Mouse (Mus musculus) liver, adult (tissue): ENCODE data around the gene Lsm4.

Experiments used
- GATA4 ChIP-seq: IDR thresholded peaks from 2 replicates; pipeline ENCODE4 v1.6.1; 2014; ENCODE audit warnings: mild to moderate bottlenecking, low read length; ENCODE audit not compliant: insufficient replicate concordance

Gene Lsm4

DNA sequence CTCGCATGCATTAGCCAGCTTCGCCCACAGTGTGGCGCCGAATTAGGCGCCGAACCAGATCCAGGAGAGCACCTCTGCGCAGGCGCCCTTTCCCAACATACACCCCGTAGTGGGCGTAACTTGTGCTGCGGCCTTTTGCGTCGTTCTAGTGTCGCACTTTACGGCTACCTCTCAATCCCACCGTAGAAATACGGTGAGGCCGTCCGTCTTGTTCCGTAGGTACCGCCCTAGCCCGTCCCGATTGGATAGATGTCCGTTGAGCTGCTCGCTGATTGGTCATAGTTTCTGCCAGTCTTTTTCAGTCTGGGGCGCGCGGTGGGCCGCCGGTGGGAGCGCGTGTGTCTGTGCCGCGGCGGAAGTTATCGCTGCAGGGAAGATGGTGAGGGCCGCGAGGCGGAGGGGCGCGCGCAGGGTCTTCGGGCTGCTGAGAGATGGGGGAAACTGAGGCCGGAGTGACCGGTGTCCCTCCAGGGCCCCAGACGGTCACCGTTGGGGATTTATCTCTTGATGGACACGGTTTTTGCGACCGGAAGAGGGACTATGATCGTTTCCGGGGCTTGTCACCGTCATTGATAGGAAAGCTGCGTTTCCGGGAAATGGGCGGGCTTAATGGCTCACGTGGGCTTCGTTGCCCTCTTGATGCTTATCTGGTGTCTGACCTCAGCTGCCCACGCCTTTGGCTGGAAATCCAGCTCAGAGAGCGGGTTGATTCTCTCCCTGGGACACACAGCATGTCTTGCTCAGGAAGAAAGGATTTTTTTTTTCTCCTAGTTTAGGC is at the start of gene Lsm4:
Gene Lsm4, plus strand, starts transcription at position 170 of the 778 bp plus-strand sequence.
- peak; percentile 99 for TF ChIP-seq GATA4

DNA sequence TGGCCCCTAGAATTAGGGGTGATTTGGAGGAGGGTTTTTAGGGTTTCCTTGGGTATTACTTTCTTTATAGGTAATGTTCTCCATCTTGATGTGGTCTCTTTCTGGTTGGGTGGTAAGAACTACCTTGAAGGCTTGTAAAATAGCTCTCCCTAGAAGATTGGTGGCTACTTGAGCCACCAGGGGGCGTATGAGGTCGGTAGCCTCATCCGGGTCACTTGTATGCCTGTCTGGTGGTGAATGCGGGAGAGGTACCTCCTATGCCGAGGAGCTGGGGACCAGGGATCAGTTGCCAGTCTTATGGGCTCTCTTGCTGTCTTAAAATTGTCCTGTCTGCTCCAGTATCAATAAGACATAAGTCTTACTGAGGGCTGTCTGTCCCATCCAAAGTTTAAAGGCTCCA is 47.9 kb upstream of the Lsm4 start:
- TF ChIP-seq GATA4: no peak

DNA sequence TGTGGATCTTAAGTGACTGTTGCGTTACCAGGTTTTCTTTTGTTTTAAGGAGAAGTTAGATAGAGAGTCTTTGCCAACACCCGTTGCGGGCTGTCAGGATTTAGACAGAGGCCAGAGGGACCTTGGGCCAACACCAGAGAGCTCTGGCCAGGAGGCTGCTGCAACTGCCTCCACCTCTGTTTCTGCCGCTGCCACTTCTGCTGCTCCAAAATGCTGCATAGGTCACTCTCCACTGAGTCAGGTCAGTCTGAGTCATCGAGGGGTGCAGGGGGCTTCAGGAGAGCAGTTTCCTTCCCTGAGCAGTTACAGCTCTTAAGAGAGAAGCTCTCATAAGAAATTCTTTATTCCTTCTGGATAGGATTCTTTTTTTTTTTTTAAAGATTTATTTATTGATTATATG is 46.0 kb upstream of the Lsm4 start:
- TF ChIP-seq GATA4: no peak

DNA sequence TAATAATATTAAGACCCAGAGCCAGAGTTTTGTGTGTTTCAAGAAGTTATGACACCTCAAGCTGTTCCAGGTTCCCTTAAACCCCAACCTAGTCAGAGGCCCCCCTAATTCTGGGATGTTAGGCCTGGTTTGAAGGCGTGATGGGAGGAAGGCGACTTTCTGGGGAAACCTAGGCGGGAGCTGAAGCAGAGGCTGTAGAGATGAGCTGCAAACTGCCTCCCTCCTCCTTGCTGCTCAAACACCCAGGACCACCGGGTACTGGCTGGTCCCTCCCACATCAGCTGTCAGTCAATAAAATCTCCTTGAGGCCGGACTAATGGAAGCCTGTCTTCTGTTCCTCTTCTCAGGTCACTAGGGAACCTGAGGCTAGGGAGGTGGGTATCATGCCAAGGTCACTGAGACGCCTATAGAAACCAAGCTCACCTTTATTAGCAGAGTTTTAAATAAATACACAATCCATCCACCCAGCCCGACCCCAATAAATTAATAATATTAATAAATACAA is 44.0 kb upstream of the Lsm4 start:
- no peak for TF ChIP-seq GATA4

DNA sequence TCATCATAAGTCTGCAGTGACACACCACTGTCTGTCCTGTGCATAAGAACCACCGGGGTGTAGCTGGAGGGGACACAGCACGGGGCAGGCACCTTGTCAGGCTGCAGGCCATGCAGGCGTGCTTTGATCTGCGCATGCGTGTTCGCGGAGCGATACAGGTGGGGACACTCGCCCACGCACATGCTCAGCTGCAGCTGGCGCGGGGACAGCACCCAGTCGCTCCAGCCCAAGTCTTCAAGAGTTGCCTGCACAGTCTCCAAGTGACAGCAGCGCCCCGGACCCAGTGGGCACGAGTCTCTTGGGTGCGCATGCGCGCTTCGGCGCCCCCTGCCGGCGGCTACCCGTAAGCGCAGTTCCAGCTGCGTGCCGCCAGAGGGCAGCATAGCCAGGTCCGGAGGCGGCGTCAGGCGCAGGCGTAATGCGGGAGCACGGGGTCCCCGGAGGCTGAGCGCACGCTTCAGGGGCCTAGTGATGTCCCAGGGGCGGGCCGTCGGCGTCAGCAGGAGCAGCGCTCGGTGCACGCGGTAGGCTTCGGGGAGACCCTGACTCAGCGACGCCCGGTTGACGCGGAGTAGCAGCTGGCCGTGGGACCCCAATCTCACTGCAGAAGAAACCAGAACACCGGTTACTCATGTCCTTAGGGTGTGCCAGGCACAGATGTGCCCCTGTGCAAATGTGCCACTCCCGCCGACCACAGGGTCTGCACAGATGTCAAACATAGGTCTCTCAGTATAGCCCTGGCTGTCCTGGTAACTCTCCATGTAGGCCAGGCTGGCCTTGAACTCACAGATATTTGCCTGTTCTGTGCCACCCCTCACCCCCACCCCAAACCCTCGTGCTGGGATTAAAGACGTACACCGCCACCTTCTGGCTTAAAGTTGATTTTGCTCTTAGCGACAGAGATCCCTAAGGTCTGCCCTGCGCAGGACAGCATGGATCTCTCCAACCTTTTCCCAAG is 43.2 kb upstream of the Lsm4 start:
- TF ChIP-seq GATA4: no peak; the same call in 1 of the 2 replicates

DNA sequence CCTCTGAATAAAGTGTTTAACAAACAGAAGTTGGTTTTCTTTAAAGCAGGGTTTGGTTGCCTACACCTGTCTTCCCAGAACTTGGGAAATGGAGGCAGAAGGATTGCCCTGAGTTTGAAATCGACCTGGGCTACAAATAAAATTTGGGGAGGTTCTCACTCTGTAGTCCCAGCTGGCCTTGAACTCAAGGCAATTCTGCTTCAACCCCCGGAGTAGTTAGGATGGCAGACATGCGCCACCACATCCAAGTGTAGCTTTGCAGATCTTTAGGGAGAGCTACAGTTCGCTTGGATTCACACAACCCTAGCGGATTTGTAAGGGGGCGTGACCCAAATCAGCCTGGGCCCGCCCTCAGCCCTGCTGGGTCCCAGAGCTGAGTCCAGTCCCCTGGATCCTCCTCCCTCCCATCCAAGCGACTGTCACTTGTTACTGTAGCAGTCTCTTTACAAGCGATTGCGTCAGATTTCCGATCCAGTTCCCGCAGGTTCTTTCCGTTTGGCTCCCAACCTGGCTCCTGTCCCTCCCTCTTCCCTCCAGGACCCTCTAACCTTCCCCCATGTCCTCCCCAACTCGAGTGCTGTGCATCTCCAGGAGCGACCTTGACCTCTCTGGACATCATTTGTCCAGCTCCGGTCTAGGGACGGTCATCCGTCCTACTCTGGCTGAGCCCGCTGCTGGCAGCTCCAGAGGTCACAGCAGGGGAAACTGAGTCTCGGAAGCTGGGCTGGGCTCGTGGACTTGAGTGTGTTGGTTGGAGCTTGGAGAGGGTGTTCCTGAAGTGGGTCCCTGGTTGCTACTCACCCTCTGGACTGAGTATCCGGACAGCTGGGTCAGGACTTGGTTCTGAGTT is 42.3 kb upstream of the Lsm4 start:
- no peak for TF ChIP-seq GATA4

DNA sequence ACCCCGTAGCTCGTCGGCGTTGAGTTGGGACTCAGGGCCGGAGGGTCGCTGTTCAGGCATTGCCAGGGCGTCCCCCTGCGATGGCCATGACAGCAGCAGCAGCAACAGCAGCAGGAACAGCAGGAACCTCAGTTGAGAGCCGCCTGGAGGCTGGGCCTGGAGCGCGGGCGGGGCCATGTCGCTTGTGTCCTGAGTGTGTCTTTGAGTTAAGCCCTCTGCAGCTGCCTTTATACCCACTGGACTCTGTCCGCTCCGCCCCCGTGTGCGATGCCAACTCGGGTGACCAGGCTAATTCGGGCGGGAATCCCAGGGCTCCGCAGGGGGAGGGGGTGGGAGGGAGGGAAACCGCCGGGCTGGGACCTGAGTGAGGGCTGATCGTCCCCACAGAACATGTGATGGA is 41.6 kb upstream of the Lsm4 start:
- no peak for TF ChIP-seq GATA4

DNA sequence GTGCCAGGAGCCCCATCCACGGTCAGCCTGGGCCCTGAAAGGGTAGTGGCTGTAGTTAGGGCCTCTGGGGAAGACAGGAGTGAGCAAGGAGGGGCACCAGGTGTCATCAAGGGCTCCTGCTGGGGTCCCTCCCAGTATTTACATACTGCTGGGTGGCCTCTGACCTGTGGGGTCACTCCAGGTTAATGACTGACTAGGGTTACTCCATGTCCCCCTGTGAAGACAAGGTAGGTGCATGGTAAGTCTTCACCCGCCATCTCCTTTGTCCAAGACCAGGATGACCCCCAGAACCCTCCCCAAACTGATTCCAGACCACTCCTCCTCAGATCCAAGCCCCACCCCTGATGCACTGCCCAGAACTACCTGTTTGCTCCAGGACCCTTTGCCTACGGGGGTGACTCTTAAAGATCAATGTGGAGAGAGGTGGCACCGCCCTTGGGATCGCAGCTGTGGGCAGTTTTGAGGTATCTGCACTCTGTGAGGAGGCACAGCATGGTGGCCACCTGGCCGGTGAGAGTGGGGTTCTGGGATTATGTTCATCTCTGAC is 40.6 kb upstream of the Lsm4 start, which contains the start of gene Gdf15:
Gene Gdf15, minus strand, starts transcription at position 111 of the 547 bp plus-strand sequence.
- no peak for TF ChIP-seq GATA4

DNA sequence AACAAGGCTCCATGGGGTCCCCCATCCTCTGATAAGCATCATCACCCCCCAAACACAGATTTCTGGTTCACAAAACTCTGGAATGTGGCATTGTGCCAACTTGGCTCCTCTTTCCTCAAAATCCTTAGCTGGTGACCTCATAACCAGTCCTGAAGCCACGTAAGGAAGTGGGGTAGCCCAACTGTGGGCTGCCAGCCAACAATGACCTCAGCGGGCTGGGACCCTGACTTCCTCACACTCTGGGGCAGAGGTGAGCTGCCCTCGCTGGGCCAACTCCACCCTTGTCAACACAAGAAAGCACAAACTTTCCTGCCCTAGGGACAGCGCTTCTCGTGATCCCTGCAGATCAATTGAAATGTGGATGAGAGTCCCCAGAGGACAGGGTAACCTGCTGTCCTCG is 39.0 kb upstream of the Lsm4 start:
- TF ChIP-seq GATA4: no peak

DNA sequence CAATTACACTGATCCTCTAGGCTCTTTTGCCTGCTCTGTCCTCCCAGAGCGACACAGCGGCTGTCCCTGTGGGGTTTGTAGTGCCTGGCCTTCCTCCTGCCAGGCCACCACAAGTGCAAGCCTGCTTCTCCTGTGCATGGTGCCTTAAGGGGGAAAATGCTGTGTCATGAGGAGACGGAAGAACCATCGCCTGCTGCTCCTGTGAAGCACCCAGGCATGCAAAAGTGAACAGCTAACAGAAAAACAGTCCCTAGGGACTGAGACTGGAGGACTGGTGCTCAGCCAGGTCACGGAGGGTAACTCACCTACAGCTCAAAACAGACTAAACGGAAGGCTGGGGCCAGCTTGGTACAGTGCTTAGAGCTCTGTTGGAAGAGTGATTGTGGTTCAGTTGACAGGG is 37.5 kb upstream of the Lsm4 start:
- TF ChIP-seq GATA4: no peak

DNA sequence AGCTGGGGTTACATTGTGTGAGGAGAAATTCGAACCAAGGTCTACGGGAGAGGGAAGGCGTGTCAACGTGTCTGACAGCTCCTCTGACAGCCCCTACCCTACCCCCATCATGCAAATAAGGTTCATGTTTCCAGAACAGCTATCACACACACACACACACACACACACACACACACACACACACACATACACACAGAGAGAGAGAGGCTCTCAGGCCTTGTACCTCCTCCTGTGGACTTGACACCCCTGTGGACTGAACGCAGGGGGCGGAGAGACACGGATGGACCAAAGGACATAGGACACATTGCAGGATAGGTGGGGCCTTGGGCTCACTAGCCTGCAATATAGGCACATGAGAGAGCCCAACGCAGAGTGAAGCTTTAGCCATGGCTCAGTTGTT is 36.2 kb upstream of the Lsm4 start:
- no peak for TF ChIP-seq GATA4

DNA sequence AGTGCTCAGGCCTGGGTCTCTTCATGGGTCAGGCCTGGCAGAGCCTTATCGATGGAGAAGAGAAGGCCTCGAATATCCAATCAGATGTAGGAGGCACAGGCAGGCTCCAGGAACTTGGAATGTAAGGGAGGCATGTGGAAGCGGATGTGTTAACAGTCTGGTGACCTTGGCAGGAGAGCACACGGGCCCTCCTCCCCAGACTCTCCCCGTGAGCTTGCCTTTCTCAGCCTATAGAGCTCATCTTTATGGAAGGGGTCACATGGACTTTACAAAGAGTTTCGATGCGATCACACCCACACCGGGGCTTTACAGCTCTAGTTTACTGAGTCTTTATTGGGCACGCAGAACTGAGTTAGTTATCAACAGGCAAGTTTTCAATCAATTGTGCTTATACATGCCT is 34.3 kb upstream of the Lsm4 start:
- no peak for TF ChIP-seq GATA4

DNA sequence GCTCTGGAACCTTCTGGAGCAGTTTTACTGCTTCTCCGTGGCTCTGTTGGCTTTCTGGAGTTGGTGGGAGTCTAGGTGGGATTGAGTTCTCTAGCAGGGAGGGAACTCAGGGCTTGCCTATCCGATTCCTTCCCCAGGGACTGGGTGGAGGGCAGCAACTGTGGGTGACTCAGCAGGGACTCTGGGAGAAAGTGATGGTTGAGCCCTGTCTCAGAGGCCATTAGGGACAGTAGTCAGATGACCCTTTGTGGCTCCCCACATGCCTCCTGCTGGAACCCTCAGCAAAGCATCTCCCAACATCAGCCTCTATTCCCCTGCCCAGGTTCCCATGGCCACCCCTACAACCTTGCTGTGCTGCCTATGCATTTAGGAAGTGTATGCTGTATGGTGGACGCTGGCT is 30.0 kb upstream of the Lsm4 start:
- TF ChIP-seq GATA4: no peak

DNA sequence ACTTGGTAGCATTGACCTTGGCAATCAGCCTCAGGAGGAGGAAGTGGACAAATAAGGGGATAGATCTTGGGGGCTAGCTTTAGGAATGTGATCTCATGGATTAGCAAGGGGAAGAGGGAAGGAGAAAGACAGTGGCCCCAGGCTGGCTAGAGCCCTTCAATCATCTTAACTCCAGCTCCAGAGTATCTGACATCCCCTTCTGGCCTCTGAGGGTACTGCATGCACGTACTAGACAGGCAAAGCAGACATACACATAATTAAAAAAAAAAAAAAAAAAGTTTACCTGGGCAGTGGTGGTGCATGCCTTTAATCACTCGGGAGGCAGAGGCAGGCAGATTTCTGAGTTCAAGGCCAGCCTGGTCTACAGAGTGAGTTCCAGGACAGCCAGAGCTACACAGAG is 29.0 kb upstream of the Lsm4 start:
- no peak for TF ChIP-seq GATA4

DNA sequence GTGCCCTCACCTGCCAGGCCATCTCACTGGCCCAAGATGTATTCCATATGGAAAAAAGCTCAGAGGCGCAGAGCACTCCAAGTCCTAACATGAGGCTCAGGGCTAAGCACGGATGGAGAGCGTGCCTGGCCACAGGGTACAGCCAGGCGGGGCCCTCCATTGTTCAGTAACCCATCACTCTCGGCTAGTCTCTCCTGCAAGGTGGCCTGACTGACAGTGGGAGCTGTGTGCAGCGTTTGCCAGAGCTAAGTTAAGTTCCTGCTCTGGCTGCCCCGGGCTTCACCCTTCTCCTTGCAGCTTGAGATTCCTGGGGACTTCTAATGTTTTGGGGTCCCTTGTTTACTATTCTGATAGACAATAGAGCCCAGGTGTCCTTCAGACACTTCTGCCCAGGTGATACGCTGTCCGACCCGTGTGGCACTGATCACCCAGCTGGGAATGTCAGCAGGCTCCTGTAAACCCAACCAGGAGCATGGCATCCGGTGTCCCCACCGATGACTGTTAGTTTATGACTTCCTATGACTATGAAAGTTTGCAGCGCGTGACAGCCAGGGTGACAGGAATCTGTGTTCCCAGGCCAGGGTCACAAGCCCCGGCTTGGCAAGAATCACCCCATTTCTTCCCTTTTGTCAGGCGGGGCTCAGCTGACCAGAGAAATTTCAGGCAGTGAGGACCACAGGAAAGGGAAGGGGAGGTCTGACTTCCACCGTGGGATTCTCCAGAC is 27.4 kb upstream of the Lsm4 start:
- no peak for TF ChIP-seq GATA4

DNA sequence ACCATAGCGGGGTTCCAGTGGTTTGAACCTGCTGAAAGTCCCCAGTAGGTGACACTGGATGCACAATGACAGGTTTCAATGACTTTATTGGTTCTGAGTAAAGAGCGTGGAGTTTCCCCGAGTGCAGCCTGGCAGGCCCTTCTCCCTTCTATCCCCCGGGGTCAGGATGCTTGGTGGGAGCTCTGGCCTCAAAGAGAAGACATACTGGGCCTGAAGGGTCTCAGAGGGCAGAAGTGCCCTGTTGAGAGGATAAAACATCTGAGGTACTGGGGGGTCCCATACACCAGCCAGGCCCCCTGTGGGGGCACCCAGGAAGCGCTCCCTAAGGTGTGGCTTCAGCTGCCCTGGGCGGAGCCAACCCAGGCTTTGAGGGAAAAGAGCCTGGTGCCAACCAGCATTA is 26.7 kb upstream of the Lsm4 start:
- no peak for TF ChIP-seq GATA4
